Mouse (Mus musculus) retina, postnatal 1 day (tissue): Measurements from ENCODE around the gene Ggnbp2.
"Not testable (repeated sequence)": the region's sequence is repeated elsewhere in the genome, so short reads cannot be mapped to it uniquely, and the experiment has no call there.

Experiments
- DNase-seq: peaks from one replicate; pipeline ENCODE4 v3.0.0-alpha.2; 2012

Ggnbp2 gene

GRCm38 (mm10) chr11:84879007-84879771 is 8.6 kb upstream of the Ggnbp2 start:
- peak; percentile 1 for DNase-seq

GRCm38 (mm10) chr11:84876020-84876419 is 5.4 kb upstream of the Ggnbp2 start:
- not testable (repeated sequence) for DNase-seq

- DNase-seq = no peak
These were observed 2.6 kb upstream of the Ggnbp2 start for GRCm38 (mm10) chr11:84873042-84873833.

GRCm38 (mm10) chr11:84871548-84872069 is 992 bp upstream of the Ggnbp2 start:
- no peak for DNase-seq

GRCm38 (mm10) chr11:84871046-84871445 is 429 bp upstream of the Ggnbp2 start:
- DNase-seq = no peak

GRCm38 (mm10) chr11:84869537-84870232 is 932 bp downstream of the Ggnbp2 start:
- peak; percentile 99 for DNase-seq

GRCm38 (mm10) chr11:84868786-84869259 is 1.8 kb downstream of the Ggnbp2 start:
- no peak for DNase-seq

GRCm38 (mm10) chr11:84867586-84867985 is 3.0 kb downstream of the Ggnbp2 start:
- DNase-seq = no peak

- no peak for DNase-seq
These were observed 5.3 kb downstream of the Ggnbp2 start for GRCm38 (mm10) chr11:84865268-84865667.

GRCm38 (mm10) chr11:84855285-84855684 is 15.3 kb downstream of the Ggnbp2 start:
- no peak for DNase-seq

GRCm38 (mm10) chr11:84847475-84848090 is 23.0 kb downstream of the Ggnbp2 start:
- DNase-seq = no peak

- no peak for DNase-seq
These were observed 23.7 kb downstream of the Ggnbp2 start for GRCm38 (mm10) chr11:84846741-84847474.

- no peak for DNase-seq
These were observed 31.3 kb downstream of the Ggnbp2 start for GRCm38 (mm10) chr11:84839330-84839729.

GRCm38 (mm10) chr11:84829495-84829894 is 41.1 kb downstream of the Ggnbp2 start:
- DNase-seq = not testable (repeated sequence)

- DNase-seq = peak; percentile 92
These were observed 41.9 kb downstream of the Ggnbp2 start, which contains the start of gene Dhrs11 for GRCm38 (mm10) chr11:84828516-84829399. Gene Dhrs11 (minus strand): TSS chr11:84828994.

- DNase-seq = no peak
These were observed 42.6 kb downstream of the Ggnbp2 start for GRCm38 (mm10) chr11:84827901-84828503.

GRCm38 (mm10) chr11:84827492-84827891 is 43.1 kb downstream of the Ggnbp2 start:
- DNase-seq = no peak

- no peak for DNase-seq
These were observed 44.4 kb downstream of the Ggnbp2 start for GRCm38 (mm10) chr11:84826185-84826584.

GRCm38 (mm10) chr11:84825261-84825807 is 45.3 kb downstream of the Ggnbp2 start:
- no peak for DNase-seq

GRCm38 (mm10) chr11:84823484-84823897 is 47.1 kb downstream of the Ggnbp2 start:
- no peak for DNase-seq
